Mouse (Mus musculus) cerebellum, adult 2 months (tissue): ENCODE measurements around the gene Ccdc148.

Source experiments
- CTCF ChIP-seq: fragments of 200-500 bp; IDR thresholded peaks from 2 replicates; pipeline ENCODE4 v1.5.1; 2011; ENCODE audit warnings: low read depth, mild to moderate bottlenecking, control low read depth, low read length, moderate library complexity, borderline replicate concordance; ENCODE audit not compliant: insufficient read depth
- POLR2A ChIP-seq: fragments of 200-500 bp; IDR thresholded peaks from 2 replicates; pipeline ENCODE4 v1.6.1; 2011; ENCODE audit warnings: low read length, control low read depth, borderline replicate concordance; ENCODE audit not compliant: insufficient read depth

GRCm38 (mm10) chr2:58790361-58790760, 370.1 kb downstream of the Ccdc148 start:
- TF ChIP-seq CTCF, result no peak
- no peak for TF ChIP-seq POLR2A
